Mouse (Mus musculus) ES-E14 (cell line): ENCODE measurements around the gene Kcnh8. TPM values are rescaled to one million over a fixed set of nuclear protein-coding genes. Genes with fewer than 3 reads are reported as not detected.

Source experiments
- DNase-seq: peaks from one replicate; pipeline ENCODE4 v3.0.0-alpha.2; 2013; ENCODE audit warnings: low read depth, low spot score
- H3K27ac ChIP-seq: 2 replicates; pipeline ENCODE4 v1.5.1; 2012; ENCODE audit warnings: low read depth, mild to moderate bottlenecking, low read length, moderate library complexity, mixed read lengths; ENCODE audit not compliant: poor library complexity, insufficient read depth, severe bottlenecking
- H3K36me3 ChIP-seq: 2 replicates; pipeline ENCODE4 v1.6.1; 2012; ENCODE audit warnings: mild to moderate bottlenecking, low read length, moderate library complexity, mixed read lengths; ENCODE audit not compliant: control insufficient read depth, poor library complexity, insufficient read depth, severe bottlenecking
- H3K4me1 ChIP-seq, 2 experiments: fragments of 150-350 bp in 1 of 2; sonication (generic) in 1 of 2; 2 replicates each; pipeline ENCODE4 v1.6.1; 2012; ENCODE audit warnings: low read length in 2 of 2, mild to moderate bottlenecking in 1 of 2, mixed read lengths in 1 of 2; ENCODE audit not compliant: control insufficient read depth in 2 of 2, insufficient read depth in 2 of 2, poor library complexity in 1 of 2
- H3K4me3 ChIP-seq, 2 experiments: fragments of 150-350 bp in 1 of 2; sonication (generic) in 1 of 2; 2 replicates each; pipeline ENCODE4 v1.5.1; 2012; ENCODE audit warnings: low read length in 2 of 2, low read depth in 1 of 2, mild to moderate bottlenecking in 1 of 2, mixed read lengths in 1 of 2; ENCODE audit not compliant: insufficient read depth in 1 of 2, poor library complexity in 1 of 2, severe bottlenecking in 1 of 2
- H3K9ac ChIP-seq: 2 replicates; pipeline ENCODE4 v1.6.1; 2012; ENCODE audit warnings: low read depth, mild to moderate bottlenecking, low read length, mixed read lengths; ENCODE audit not compliant: poor library complexity, insufficient read depth, severe bottlenecking
- H3K9me3 ChIP-seq: fragments of 150-350 bp; sonication (generic); 2 replicates; pipeline ENCODE4 v1.6.1; 2012; ENCODE audit warnings: low read depth, mild to moderate bottlenecking, low read length; ENCODE audit not compliant: control insufficient read depth, insufficient read depth
- CHD2 ChIP-seq: IDR thresholded peaks from 2 replicates; pipeline ENCODE4 v1.6.1; 2014; ENCODE audit warnings: mild to moderate bottlenecking, low read depth, low read length, inconsistent platforms
- HCFC1 ChIP-seq: IDR thresholded peaks from 2 replicates; pipeline ENCODE4 v1.6.1; 2012; ENCODE audit warnings: low read length, inconsistent platforms, borderline replicate concordance; ENCODE audit not compliant: insufficient read depth
- MAFK ChIP-seq: IDR thresholded peaks from 2 replicates; pipeline ENCODE4 v1.6.1; 2014; ENCODE audit warnings: mild to moderate bottlenecking, low read depth, low read length, inconsistent platforms; ENCODE audit not compliant: insufficient read depth
- ZC3H11A ChIP-seq: IDR thresholded peaks from 2 replicates; pipeline ENCODE4 v1.6.1; 2012; ENCODE audit warnings: low read depth, mild to moderate bottlenecking, inconsistent platforms, low read length, borderline replicate concordance
- ZNF384 ChIP-seq: IDR thresholded peaks from 2 replicates; pipeline ENCODE4 v1.6.1; 2012; ENCODE audit warnings: low read depth, low read length, inconsistent platforms
- in situ Hi-C, 2 experiments: fragments of 600-800 bp; cut with MboI; formaldehyde crosslinking; loops; one replicate each; pipeline ENCODE4 v1.15.1; 2025; ENCODE audit warnings: low sequenced_read_pairs in 2 of 2, inconsistent platforms in 1 of 2; ENCODE audit not compliant: unreplicated experiment in 2 of 2
- total RNA-seq: library from RNA; depleted of rRNA; stranded (reverse); fragments of 300-350 nt; gene quantifications from 2 replicates; pipeline ENCODE4 v1.2.3, GENCODE M21; 2012

Gene Kcnh8
- total RNA-seq, 1 experiment = 0.18 TPM

DNA sequence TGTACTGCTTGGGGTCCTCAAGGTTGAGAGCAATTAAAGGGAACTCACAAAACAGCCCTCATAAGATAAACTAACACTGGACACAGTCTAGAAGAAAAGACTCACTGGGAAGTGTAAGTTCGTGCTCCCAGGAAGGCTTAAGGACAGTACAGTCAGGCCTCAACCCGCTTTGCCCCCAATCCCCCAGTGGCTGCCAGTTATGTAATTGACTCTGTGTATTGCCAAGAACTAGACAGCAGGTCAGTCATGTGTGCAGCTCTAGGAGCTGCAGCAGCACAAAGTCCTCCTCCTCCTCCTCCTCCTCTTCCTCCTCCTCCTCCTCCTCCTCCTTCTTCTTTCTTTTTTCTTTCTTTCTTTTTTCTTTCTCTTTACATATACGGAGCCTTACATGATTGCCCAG lies 185.6 kb downstream of the Kcnh8 start:
- no peaks in the 10 kb centered on the region for H3K9me3 ChIP-seq
- TF ChIP-seq HCFC1 = no peak
- TF ChIP-seq CHD2 = no peak
- TF ChIP-seq ZNF384 = no peak
- TF ChIP-seq ZC3H11A = no peak
- no peak for TF ChIP-seq MAFK
- DNase-seq = no peak

DNA sequence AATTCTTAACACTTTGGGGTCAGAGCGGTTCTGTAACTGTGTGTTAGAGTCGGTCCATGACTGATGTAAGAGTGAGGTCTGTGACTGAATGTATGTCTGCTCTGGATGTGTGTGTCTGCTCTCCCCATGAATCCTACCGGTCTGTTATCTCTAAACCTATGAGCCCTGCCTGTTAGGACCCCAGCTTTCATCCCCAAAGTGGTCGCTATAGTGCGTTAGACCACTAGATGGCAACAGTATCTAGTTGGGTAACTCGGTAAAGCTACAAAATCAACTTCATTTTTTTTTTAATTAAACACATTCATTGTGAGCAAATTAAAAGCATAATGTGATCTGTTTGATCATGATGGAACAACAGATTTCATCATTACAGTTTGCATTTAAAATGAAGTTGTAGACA lies 202.0 kb downstream of the Kcnh8 start:
- no peaks in the 10 kb centered on the region for H3K36me3 ChIP-seq
- peak; percentile 21 for DNase-seq
- no peaks in the 10 kb centered on the region for H3K9me3 ChIP-seq
- H3K9ac ChIP-seq = no peak overlapping the region
- TF ChIP-seq ZC3H11A (no peak), MAFK (no peak), HCFC1 (no peak), CHD2 (no peak), ZNF384 (no peak)
- no peaks in the 10 kb centered on the region for H3K4me1 ChIP-seq
- H3K27ac ChIP-seq = no peak overlapping the region
- no peak overlapping the region for H3K4me3 ChIP-seq
- in situ Hi-C loops = no loop called here

More for the DNA sequence above, 185.6 kb downstream of the Kcnh8 start:
- H3K4me3 ChIP-seq = no peak overlapping the region
- no peaks in the 10 kb centered on the region for H3K4me1 ChIP-seq
- H3K36me3 ChIP-seq = no peaks in the 10 kb centered on the region
- H3K27ac ChIP-seq = no peak overlapping the region
- in situ Hi-C loops = no loop called here
- no peak overlapping the region for H3K9ac ChIP-seq

DNA sequence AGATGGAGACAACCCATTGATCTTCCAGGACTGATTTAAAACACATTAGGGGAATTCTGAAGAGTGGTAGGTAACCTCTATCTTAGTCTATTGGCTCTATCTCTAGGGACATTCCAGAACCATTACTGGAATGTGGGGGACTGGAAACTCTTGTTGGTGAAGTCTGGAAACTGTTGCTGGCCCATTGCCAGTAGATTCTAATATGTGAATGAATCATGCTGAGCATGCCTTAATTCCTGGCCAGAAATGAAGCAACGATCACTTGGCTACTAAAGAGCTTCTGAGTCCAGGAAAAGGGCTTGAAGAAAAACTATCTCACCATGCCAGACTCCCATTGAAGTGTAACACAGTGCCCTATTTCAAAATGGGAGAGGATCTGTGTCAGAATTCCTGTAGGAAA lies 208.3 kb downstream of the Kcnh8 start:
- H3K4me1 ChIP-seq = no peaks in the 10 kb centered on the region
- no peak overlapping the region for H3K9ac ChIP-seq
- H3K36me3 ChIP-seq = no peaks in the 10 kb centered on the region
- H3K27ac ChIP-seq = no peak overlapping the region
- in situ Hi-C loops = no loop called here
- H3K9me3 ChIP-seq = no peaks in the 10 kb centered on the region
- H3K4me3 ChIP-seq = no peak overlapping the region
- TF ChIP-seq HCFC1 = no peak
- no peak for TF ChIP-seq MAFK
- no peak for TF ChIP-seq ZC3H11A
- TF ChIP-seq ZNF384 = no peak
- TF ChIP-seq CHD2 = no peak
- DNase-seq = no peak

GRCm38 (mm10) chr17:52819007-52819406 lies 216.5 kb downstream of the Kcnh8 start:
- TF ChIP-seq ZC3H11A (no peak), CHD2 (no peak), HCFC1 (no peak), ZNF384 (no peak), MAFK (no peak)
- H3K9me3 ChIP-seq = no peaks in the 10 kb centered on the region
- in situ Hi-C loops = no loop called here
- no peak overlapping the region for H3K27ac ChIP-seq
- no peak overlapping the region for H3K4me3 ChIP-seq
- H3K4me1 ChIP-seq = no peaks in the 10 kb centered on the region
- no peak for DNase-seq
- no peaks in the 10 kb centered on the region for H3K36me3 ChIP-seq
- H3K9ac ChIP-seq = no peak overlapping the region

GRCm38 (mm10) chr17:52829678-52830077 lies 227.2 kb downstream of the Kcnh8 start:
- no peak for TF ChIP-seq CHD2
- TF ChIP-seq ZC3H11A = no peak
- no peak for TF ChIP-seq HCFC1
- no peak for TF ChIP-seq ZNF384
- no peak for TF ChIP-seq MAFK
- H3K4me3 ChIP-seq = no peak overlapping the region
- in situ Hi-C loops = no loop called here

More at GRCm38 (mm10) chr17:52829678-52830077, 227.2 kb downstream of the Kcnh8 start:
- DNase-seq = no peak
- no peaks in the 10 kb centered on the region for H3K36me3 ChIP-seq
- H3K4me1 ChIP-seq = no peaks in the 10 kb centered on the region
- no peak overlapping the region for H3K9ac ChIP-seq
- no peak overlapping the region for H3K27ac ChIP-seq
- no peaks in the 10 kb centered on the region for H3K9me3 ChIP-seq
